Mouse (Mus musculus) intestine, embryonic 16.5 days (tissue): ENCODE data around the gene Tcte2. TPM values are rescaled to one million over a fixed set of nuclear protein-coding genes. Genes with fewer than 3 reads are reported as not detected.

Experiments used
- ATAC-seq: fragments of 200-750 bp; cut with Nextera tagmentation; 2 replicates; pipeline ENCODE4 v1.8.0; 2017; ENCODE audit warnings: moderate TSS enrichment, moderate library complexity
- H3K27ac ChIP-seq: fragments of 300-500 bp; sonication (generic); 2 replicates; pipeline ENCODE4 v1.5.1; 2014; ENCODE audit warnings: mild to moderate bottlenecking, low read length
- H3K27me3 ChIP-seq: fragments of 300-500 bp; sonication (generic); replicated peaks from 2 replicates; pipeline ENCODE4 v1.6.1; 2014; ENCODE audit warnings: low read length, control low read depth, mixed read lengths; ENCODE audit not compliant: control insufficient read depth, insufficient read depth
- H3K36me3 ChIP-seq: fragments of 300-500 bp; sonication (generic); 2 replicates; pipeline ENCODE4 v1.6.1; 2014; ENCODE audit warnings: low read length, control low read depth; ENCODE audit not compliant: control insufficient read depth, insufficient read depth
- H3K4me1 ChIP-seq: fragments of 300-500 bp; sonication (generic); 2 replicates; pipeline ENCODE4 v1.6.1; 2014; ENCODE audit warnings: low read length, control low read depth, mixed read lengths; ENCODE audit not compliant: control insufficient read depth, insufficient read depth
- H3K4me2 ChIP-seq: fragments of 300-500 bp; sonication (generic); 2 replicates; pipeline ENCODE4 v1.6.1; 2014; ENCODE audit warnings: low read depth, low read length, control low read depth
- H3K4me3 ChIP-seq: fragments of 300-500 bp; sonication (generic); 2 replicates; pipeline ENCODE4 v1.5.1; 2014; ENCODE audit warnings: mild to moderate bottlenecking, low read length
- H3K9ac ChIP-seq: fragments of 300-500 bp; sonication (generic); 2 replicates; pipeline ENCODE4 v1.6.1; 2014; ENCODE audit warnings: low read depth, low read length
- H3K9me3 ChIP-seq: fragments of 300-500 bp; sonication (generic); 2 replicates; pipeline ENCODE4 v1.6.1; 2016; ENCODE audit warnings: low read length, control low read depth; ENCODE audit not compliant: control insufficient read depth
- WGBS: fragments of 180-500 bp; shearing (Covaris S2); extraction: QIAGEN DNeasy Blood & Tissue Kit; methylation state at CpG from one replicate; pipeline ENCODE4 v1.1.7; 2014; 5-methylcytosine and 5-hydroxymethylcytosine counted together
- polyA plus RNA-seq: library from polyadenylated mRNA; unstranded; fragments of >200 nt; fragmentation: Nextera tagmentation; extraction: Ambion mirVana; gene quantifications from 2 replicates; pipeline ENCODE4 v1.2.1, GENCODE M21; 2015

Gene Tcte2
- polyA plus RNA-seq, 1 experiment from 2014 or later = 4.0 TPM

DNA sequence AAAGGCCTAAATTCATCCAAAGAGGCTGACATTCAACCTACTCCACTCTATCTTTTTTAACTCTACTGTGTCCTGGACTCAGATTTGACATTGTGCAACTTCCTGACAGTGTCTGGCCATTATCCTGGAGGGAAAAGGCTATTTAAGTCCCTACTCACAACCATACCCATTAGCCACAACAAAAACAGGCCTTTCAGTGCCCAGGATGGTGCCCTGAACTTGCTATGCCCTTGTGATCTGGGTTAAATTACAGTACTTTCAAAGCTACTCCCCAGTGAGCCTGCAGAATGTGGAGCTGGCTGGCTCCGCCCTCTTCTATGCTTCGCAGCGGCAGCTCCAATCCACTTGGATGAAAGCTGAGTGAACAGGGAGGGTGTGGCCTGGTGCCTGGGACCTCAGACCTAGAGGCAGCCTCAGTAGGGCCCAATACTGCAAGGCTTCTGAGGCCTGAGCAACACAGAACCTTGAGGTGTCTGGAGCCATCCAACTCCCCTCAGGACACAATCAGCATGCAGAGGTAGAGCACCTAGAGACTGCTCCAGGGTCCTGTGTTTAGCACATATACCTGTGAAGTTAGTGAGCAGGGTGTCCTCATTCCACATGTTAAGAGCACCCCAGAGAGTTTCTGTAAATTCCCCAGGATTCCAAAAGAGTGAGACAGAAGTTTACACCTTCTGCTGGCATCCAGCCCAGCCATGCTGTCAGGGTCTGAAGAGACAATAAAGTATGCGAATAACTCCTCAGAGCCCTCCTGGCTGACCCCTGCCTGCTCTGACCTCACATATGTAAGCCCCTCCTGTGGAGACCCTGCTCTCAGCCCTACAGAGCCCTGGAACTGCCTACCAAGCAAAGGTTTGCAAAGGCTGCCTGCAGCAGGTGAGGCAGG is 61.3 kb downstream of the Tcte2 start:
- Histone ChIP-seq H3K9ac (no peak overlapping the region), H3K4me2 (no peak overlapping the region), H3K36me3 (no peaks in the 10 kb centered on the region), H3K27ac (peak overlapping the region; percentile 79), H3K4me3 (no peak overlapping the region), H3K27me3 (no peaks in the 10 kb centered on the region), H3K9me3 (no peaks in the 10 kb centered on the region), H3K4me1 (peaks cover 20% of the 10 kb centered on the region)
- WGBS = 19% methylated on average over 4 of the region's 4 CpGs
- peak; percentile 95 for ATAC-seq

DNA sequence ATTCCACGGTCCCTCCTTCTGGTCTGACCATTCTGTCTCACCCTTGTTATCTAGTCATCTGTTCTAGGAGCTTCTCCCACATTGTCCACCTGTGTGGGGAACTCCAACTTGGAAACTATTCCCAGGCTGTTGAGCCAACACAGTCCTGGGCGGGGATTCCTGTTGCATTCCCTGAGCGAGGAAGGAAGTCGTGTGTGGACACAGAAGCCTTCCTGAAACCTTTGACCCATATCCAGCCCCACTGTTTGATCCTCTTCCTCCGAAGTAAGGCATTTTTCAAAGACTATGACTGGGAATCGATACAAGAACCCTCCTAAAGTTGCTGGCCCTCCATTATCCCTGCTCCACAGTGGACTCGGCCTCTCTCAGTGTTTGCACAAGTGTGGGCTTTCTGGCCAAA is 61.9 kb downstream of the Tcte2 start:
- WGBS = 49% methylated on average over 7 of the region's 7 CpGs
- no peak overlapping the region for H3K9ac ChIP-seq
- peak overlapping the region; percentile 79 for H3K27ac ChIP-seq
- H3K4me3 ChIP-seq = no peak overlapping the region
- H3K9me3 ChIP-seq = no peaks in the 10 kb centered on the region
- no peaks in the 10 kb centered on the region for H3K36me3 ChIP-seq
- no peak overlapping the region for H3K4me2 ChIP-seq
- ATAC-seq = peak; percentile 60
- peaks cover 19% of the 10 kb centered on the region for H3K4me1 ChIP-seq
- no peaks in the 10 kb centered on the region for H3K27me3 ChIP-seq

DNA sequence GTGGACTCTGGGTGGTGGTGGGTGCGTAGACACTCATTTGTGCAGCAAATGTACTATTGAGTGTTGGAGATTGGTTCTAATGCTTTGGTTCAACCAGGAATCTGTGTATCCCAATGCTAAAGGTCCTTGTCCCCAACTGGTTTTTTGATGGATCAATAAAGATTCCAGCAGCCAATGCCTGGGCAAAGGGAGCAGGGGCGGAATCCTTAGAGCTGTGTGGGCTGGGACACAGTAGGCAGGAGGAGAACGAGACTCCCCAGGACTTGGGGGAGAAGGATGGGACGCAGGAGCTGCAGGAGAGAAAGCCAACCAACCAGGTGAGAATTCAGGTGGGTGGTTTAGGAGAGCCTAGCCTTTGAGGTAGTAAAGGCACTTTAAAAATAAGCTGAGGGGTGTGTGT is 63.4 kb downstream of the Tcte2 start:
- H3K4me1 ChIP-seq = peaks cover 19% of the 10 kb centered on the region
- WGBS = 87% methylated on average over 4 of the region's 4 CpGs
- no peaks in the 10 kb centered on the region for H3K36me3 ChIP-seq
- H3K9ac ChIP-seq = no peak overlapping the region
- H3K9me3 ChIP-seq = no peaks in the 10 kb centered on the region
- H3K27ac ChIP-seq = no peak overlapping the region
- ATAC-seq = no peak
- no peak overlapping the region for H3K4me2 ChIP-seq
- H3K4me3 ChIP-seq = no peak overlapping the region
- H3K27me3 ChIP-seq = no peaks in the 10 kb centered on the region

DNA sequence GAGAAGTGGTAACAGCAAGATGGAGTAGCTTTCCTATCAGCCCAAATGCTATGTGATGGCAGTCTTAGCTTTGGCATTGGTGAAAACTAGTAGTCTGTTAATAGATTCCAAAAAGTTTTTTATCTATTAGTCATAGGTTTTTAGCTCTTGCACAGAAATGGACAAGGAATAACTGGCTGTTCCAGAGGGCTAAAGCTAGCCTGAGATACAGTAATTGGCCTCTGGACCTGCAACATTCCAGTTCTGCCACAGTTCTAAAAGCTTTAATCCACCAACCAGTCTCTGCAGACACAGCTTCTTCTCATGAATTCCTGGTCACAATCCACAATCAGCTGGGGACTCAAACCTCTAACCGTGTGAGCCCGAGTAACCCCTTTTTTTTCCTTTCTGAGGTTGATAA is 64.0 kb downstream of the Tcte2 start:
- H3K4me1 ChIP-seq = peaks cover 19% of the 10 kb centered on the region
- H3K27ac ChIP-seq = no peak overlapping the region
- H3K4me3 ChIP-seq = no peak overlapping the region
- no peak overlapping the region for H3K4me2 ChIP-seq
- 76% methylated on average over 2 of the region's 2 CpGs for WGBS
- ATAC-seq = no peak
- no peaks in the 10 kb centered on the region for H3K36me3 ChIP-seq
- no peak overlapping the region for H3K9ac ChIP-seq
- H3K9me3 ChIP-seq = no peaks in the 10 kb centered on the region
- no peaks in the 10 kb centered on the region for H3K27me3 ChIP-seq

DNA sequence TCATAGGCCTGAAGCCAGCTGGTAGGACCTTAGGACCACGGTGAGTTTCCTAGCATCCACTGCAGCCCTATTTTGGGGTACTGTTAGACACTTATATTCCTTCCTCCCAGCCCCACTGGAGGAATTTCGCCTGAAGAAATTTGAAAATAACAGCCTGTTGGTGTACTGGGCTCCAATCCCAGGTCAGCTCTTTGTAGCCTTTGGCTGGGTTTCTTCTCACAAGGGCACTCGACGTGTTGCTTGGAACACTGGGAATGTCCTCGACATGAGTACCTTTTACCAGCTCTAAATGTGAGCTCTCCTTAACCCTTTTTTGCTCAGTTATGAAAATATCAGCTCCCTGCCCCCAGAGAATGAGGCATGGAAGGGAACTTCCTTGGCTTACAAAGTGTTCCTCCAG is 65.7 kb downstream of the Tcte2 start:
- no peak overlapping the region for H3K27ac ChIP-seq
- peaks cover 17% of the 10 kb centered on the region for H3K4me1 ChIP-seq
- H3K4me3 ChIP-seq = no peak overlapping the region
- H3K4me2 ChIP-seq = no peak overlapping the region
- H3K27me3 ChIP-seq = no peaks in the 10 kb centered on the region
- no peak overlapping the region for H3K9ac ChIP-seq
- H3K9me3 ChIP-seq = no peaks in the 10 kb centered on the region
- WGBS = 70% methylated on average over 5 of the region's 5 CpGs
- H3K36me3 ChIP-seq = no peaks in the 10 kb centered on the region
- ATAC-seq = no peak

DNA sequence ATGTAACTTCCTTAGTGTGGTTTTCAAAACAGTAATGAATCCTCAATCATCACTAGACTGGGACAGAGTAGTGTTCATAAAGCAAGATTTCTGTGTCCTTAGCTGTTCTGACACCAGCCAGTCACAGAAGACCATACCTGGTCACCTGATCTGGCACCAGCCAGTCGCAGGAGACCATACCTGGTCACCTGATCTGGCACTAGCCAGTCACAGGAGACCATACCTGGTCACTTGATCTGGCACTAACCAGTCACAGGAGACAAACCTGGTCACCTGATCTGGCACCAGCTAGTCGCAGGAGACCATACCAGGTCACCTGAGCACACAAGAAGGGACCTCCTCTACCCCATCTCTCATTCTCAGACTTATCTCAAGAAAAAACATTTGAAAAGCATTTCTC is 66.4 kb downstream of the Tcte2 start:
- H3K9me3 ChIP-seq = no peaks in the 10 kb centered on the region
- H3K9ac ChIP-seq = no peak overlapping the region
- ATAC-seq = no peak
- H3K27ac ChIP-seq = no peak overlapping the region
- no peaks in the 10 kb centered on the region for H3K27me3 ChIP-seq
- peaks cover 14% of the 10 kb centered on the region for H3K4me1 ChIP-seq
- no peaks in the 10 kb centered on the region for H3K36me3 ChIP-seq
- H3K4me3 ChIP-seq = no peak overlapping the region
- 93% methylated on average over 2 of the region's 2 CpGs for WGBS
- no peak overlapping the region for H3K4me2 ChIP-seq

DNA sequence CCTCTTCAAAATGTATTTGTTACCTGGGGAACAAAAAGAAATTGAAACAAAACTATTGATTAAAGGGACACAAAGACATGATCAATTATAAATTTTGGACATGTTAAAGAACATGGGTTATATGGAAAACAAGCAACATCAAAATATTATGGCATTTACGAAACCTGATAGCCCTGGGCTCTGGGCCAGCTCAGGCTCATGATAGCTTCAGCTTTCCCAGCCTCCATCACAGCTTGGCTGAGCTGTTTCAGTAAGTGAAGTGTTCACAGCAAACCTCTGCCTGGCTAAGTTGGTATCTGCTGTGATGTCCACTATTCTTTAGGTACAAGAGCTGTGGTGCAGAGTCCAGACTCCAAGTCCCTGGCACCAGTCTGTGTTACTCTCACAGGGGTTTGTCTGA is 67.4 kb downstream of the Tcte2 start:
- H3K4me3 ChIP-seq = no peak overlapping the region
- no peaks in the 10 kb centered on the region for H3K36me3 ChIP-seq
- H3K27me3 ChIP-seq = no peaks in the 10 kb centered on the region
- no peak overlapping the region for H3K27ac ChIP-seq
- no peak for ATAC-seq
- no peak overlapping the region for H3K9ac ChIP-seq
- H3K9me3 ChIP-seq = no peaks in the 10 kb centered on the region
- H3K4me1 ChIP-seq = peaks cover 4% of the 10 kb centered on the region; the same call in 1 of the 2 replicates
- H3K4me2 ChIP-seq = no peak overlapping the region
- WGBS = 85% methylated on average over 1 of the region's 1 CpGs

DNA sequence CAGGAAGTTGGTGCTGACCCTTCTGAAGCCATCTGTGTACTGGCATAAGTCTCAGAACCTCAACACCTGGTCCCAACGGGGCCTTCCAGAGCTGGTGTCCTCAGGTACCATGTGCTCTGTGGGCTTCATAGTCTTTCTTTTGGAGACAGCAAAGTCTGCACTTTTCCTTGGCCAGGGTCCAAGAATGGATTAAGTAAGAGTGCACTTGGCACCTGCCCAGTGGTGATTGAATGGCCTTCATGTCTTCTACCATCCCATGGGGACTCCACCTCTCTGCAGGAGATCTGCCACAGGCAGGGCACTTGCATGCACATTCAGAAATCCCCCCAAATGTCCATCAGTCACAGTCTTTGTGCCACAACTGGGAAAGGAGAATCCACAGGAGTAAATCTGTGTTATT is 74.0 kb downstream of the Tcte2 start:
- no peaks in the 10 kb centered on the region for H3K36me3 ChIP-seq
- H3K4me3 ChIP-seq = no peak overlapping the region
- H3K4me2 ChIP-seq = no peak overlapping the region
- H3K9ac ChIP-seq = no peak overlapping the region
- WGBS = 60% methylated on average over 1 of the region's 1 CpGs
- H3K27me3 ChIP-seq = no peaks in the 10 kb centered on the region
- no peaks in the 10 kb centered on the region for H3K9me3 ChIP-seq
- H3K4me1 ChIP-seq = peaks cover 11% of the 10 kb centered on the region
- ATAC-seq = no peak
- no peak overlapping the region for H3K27ac ChIP-seq

DNA sequence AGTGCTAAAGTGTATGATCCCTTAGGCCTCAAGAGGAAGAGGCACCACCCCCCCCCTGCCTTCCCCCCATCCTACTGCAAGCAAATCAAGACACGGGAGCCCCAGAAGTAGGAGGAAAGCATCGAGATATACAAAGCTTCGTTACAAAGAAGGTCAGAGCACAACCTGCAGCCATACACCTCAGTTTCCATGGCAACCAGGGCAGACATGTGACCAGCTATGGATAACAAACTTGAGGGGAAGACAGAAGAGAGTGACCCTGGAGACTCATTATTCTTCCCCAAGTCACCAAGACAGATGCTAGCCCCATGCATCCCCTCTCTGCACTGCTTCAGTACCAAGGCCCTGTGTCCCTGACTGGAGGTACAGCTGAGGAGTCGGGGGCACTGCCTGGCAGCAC is 74.5 kb downstream of the Tcte2 start:
- no peak for ATAC-seq
- Histone ChIP-seq H3K4me1 (peaks cover 16% of the 10 kb centered on the region), H3K9me3 (no peaks in the 10 kb centered on the region), H3K27me3 (no peaks in the 10 kb centered on the region), H3K27ac (no peak overlapping the region), H3K4me2 (no peak overlapping the region), H3K4me3 (no peak overlapping the region), H3K9ac (no peak overlapping the region), H3K36me3 (no peaks in the 10 kb centered on the region)
- WGBS = 44% methylated on average over 4 of the region's 4 CpGs

DNA sequence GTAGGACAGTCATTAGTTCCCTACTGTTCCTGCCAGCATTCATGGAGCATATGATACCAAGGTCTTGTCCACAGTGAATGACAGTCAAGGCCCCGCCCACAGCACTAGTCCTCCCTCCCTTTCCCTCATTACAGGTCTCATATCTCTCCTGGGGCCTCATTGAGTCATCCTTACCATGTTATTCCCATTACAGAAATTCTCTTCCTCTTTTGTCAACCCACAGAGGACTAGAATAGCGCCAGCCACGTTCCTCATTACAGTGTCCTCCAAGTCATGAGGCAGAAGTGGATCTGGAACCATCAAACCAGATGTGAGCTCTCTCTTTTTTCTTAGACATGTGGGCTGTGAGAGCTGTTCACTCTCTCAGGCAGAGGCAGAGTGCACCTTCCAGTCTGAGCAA is 76.0 kb downstream of the Tcte2 start:
- Histone ChIP-seq H3K9ac (no peak overlapping the region), H3K4me2 (no peak overlapping the region), H3K9me3 (peaks cover 4% of the 10 kb centered on the region; the same call in 1 of the 2 replicates), H3K4me3 (no peak overlapping the region), H3K4me1 (peaks cover 20% of the 10 kb centered on the region), H3K27ac (0 out of 2 replicates have a peak overlapping the region, but pooled peaks have one; percentile 4), H3K27me3 (no peaks in the 10 kb centered on the region), H3K36me3 (no peaks in the 10 kb centered on the region)
- WGBS = 81% methylated on average over 3 of the region's 3 CpGs
- no peak for ATAC-seq
